Mouse (Mus musculus): ENCODE data around the gene Zfp691. TPM values are rescaled to one million over a fixed set of nuclear protein-coding genes. Genes with fewer than 3 reads are reported as not detected.

Zfp691 gene
- total RNA-seq, 2 experiments from 2014 or later = 7.3 to 11.0 TPM

- DNase-seq (ENCODE audit: low spot score in 2 of 2) = no peak
Measured at GRCm38 (mm10) chr4:119172919-119173650, 910 bp downstream of the Zfp691 start.

- peak; percentile 79 to 90 for DNase-seq (ENCODE audit: low spot score in 2 of 2)
Measured at GRCm38 (mm10) chr4:119167663-119168062, 6.3 kb downstream of the Zfp691 start.

GRCm38 (mm10) chr4:119167068-119167467 is 6.9 kb downstream of the Zfp691 start:
- no peak for DNase-seq (ENCODE audit: low spot score in 2 of 2)

- DNase-seq (ENCODE audit: low spot score in 2 of 2) = no peak
Measured at GRCm38 (mm10) chr4:119165916-119166315, 8.1 kb downstream of the Zfp691 start.

GRCm38 (mm10) chr4:119162990-119163389 is 11.0 kb downstream of the Zfp691 start:
- DNase-seq (ENCODE audit: low spot score in 2 of 2) = no peak

GRCm38 (mm10) chr4:119161358-119161757 is 12.6 kb downstream of the Zfp691 start:
- no peak for DNase-seq (ENCODE audit: low spot score in 2 of 2)

- DNase-seq (ENCODE audit: low spot score in 2 of 2) = no peak
Measured at GRCm38 (mm10) chr4:119157891-119158290, 16.1 kb downstream of the Zfp691 start.

- peak in 1 of 2 experiments; percentile 64 for DNase-seq (ENCODE audit: low spot score in 2 of 2)
Measured at GRCm38 (mm10) chr4:119157186-119157585, 16.8 kb downstream of the Zfp691 start.

GRCm38 (mm10) chr4:119148741-119149140 is 25.3 kb downstream of the Zfp691 start:
- DNase-seq (ENCODE audit: low spot score in 2 of 2) = no peak

- DNase-seq (ENCODE audit: low spot score in 2 of 2) = no peak
Measured at GRCm38 (mm10) chr4:119147347-119147746, 26.6 kb downstream of the Zfp691 start.

GRCm38 (mm10) chr4:119146816-119147215 is 27.2 kb downstream of the Zfp691 start:
- no peak for DNase-seq (ENCODE audit: low spot score in 2 of 2)

- peak in 1 of 2 experiments; percentile 45 for DNase-seq (ENCODE audit: low spot score in 2 of 2)
Measured at GRCm38 (mm10) chr4:119142230-119142871, 31.6 kb downstream of the Zfp691 start.

GRCm38 (mm10) chr4:119141191-119141590 is 32.8 kb downstream of the Zfp691 start:
- no peak for DNase-seq (ENCODE audit: low spot score in 2 of 2)

- DNase-seq (ENCODE audit: low spot score in 2 of 2) = no peak
Measured at GRCm38 (mm10) chr4:119140126-119140525, 33.9 kb downstream of the Zfp691 start.

- DNase-seq (ENCODE audit: low spot score in 2 of 2) = no peak
Measured at GRCm38 (mm10) chr4:119138776-119139175, 35.2 kb downstream of the Zfp691 start.

- DNase-seq (ENCODE audit: low spot score in 2 of 2) = peak; percentile 33 to 42
Measured at GRCm38 (mm10) chr4:119138171-119138570, 35.8 kb downstream of the Zfp691 start.

- no peak for DNase-seq (ENCODE audit: low spot score in 2 of 2)
Measured at GRCm38 (mm10) chr4:119137313-119137712, 36.7 kb downstream of the Zfp691 start.

GRCm38 (mm10) chr4:119133860-119134259 is 40.1 kb downstream of the Zfp691 start:
- no peak for DNase-seq (ENCODE audit: low spot score in 2 of 2)

- DNase-seq (ENCODE audit: low spot score in 2 of 2) = no peak
Measured at GRCm38 (mm10) chr4:119133306-119133705, 40.7 kb downstream of the Zfp691 start.

GRCm38 (mm10) chr4:119131189-119131910 is 42.6 kb downstream of the Zfp691 start:
- DNase-seq (ENCODE audit: low spot score in 2 of 2) = no peak

GRCm38 (mm10) chr4:119129096-119129495 is 44.9 kb downstream of the Zfp691 start:
- no peak for DNase-seq (ENCODE audit: low spot score in 2 of 2)

GRCm38 (mm10) chr4:119128547-119128946 is 45.4 kb downstream of the Zfp691 start:
- no peak for DNase-seq (ENCODE audit: low spot score in 2 of 2)

All from layer of hippocampus, postnatal 14 days (tissue).